Mouse (Mus musculus) spleen, postnatal 4 days (tissue): ENCODE results near the gene Cpa5.
A peak's percentile ranks its signal among the peaks of the same experiment; 100 is the strongest.

ENCODE experiments used
- DNase-seq, 2 experiments: peaks; one replicate each; pipeline ENCODE4 v3.0.0; 2022; ENCODE audit warnings: low spot score in 2 of 2

Gene Cpa5

GRCm38 (mm10) chr6:30644462-30644861 lies 33.7 kb downstream of the Cpa5 start:
- DNase-seq: no peak

- no peak for DNase-seq
Measured at GRCm38 (mm10) chr6:30645379-30645778, 34.6 kb downstream of the Cpa5 start.

GRCm38 (mm10) chr6:30649651-30650296 lies 39.0 kb downstream of the Cpa5 start:
- DNase-seq: no peak

- DNase-seq: no peak
Measured at GRCm38 (mm10) chr6:30652425-30653188, 41.8 kb downstream of the Cpa5 start.

GRCm38 (mm10) chr6:30653518-30653917 lies 42.7 kb downstream of the Cpa5 start:
- no peak for DNase-seq

- DNase-seq: no peak
Measured at GRCm38 (mm10) chr6:30654402-30654859, 43.6 kb downstream of the Cpa5 start.

GRCm38 (mm10) chr6:30654932-30655331 lies 44.1 kb downstream of the Cpa5 start:
- no peak for DNase-seq

- DNase-seq: no peak
Measured at GRCm38 (mm10) chr6:30657279-30657678, 46.5 kb downstream of the Cpa5 start.

GRCm38 (mm10) chr6:30658619-30659018 lies 47.8 kb downstream of the Cpa5 start:
- DNase-seq: no peak

- no peak for DNase-seq
Measured at GRCm38 (mm10) chr6:30664776-30665175, 54.0 kb downstream of the Cpa5 start.

- DNase-seq: no peak
Measured at GRCm38 (mm10) chr6:30665296-30665695, 54.5 kb downstream of the Cpa5 start.

GRCm38 (mm10) chr6:30666043-30666442 lies 55.2 kb downstream of the Cpa5 start:
- no peak for DNase-seq

- DNase-seq: no peak
Measured at GRCm38 (mm10) chr6:30667585-30667984, 56.8 kb downstream of the Cpa5 start.

GRCm38 (mm10) chr6:30671696-30672095 lies 60.9 kb downstream of the Cpa5 start:
- DNase-seq: no peak

- no peak for DNase-seq
Measured at GRCm38 (mm10) chr6:30673764-30674561, 63.2 kb downstream of the Cpa5 start.

GRCm38 (mm10) chr6:30674714-30675280 lies 64.0 kb downstream of the Cpa5 start:
- DNase-seq: no peak

- DNase-seq: no peak
Measured at GRCm38 (mm10) chr6:30675281-30675771, 64.5 kb downstream of the Cpa5 start.

- peak in 1 of 2 experiments; percentile 36 for DNase-seq
Measured at GRCm38 (mm10) chr6:30676506-30676905, 65.7 kb downstream of the Cpa5 start.

- no peak for DNase-seq
Measured at GRCm38 (mm10) chr6:30677591-30677990, 66.8 kb downstream of the Cpa5 start.

- no peak for DNase-seq
Measured at GRCm38 (mm10) chr6:30678482-30678881, 67.7 kb downstream of the Cpa5 start.

- DNase-seq: no peak
Measured at GRCm38 (mm10) chr6:30679567-30679966, 68.8 kb downstream of the Cpa5 start.

GRCm38 (mm10) chr6:30680442-30680841 lies 69.6 kb downstream of the Cpa5 start:
- no peak for DNase-seq
